Mouse (Mus musculus): ENCODE data around the gene Def6.

DNA sequence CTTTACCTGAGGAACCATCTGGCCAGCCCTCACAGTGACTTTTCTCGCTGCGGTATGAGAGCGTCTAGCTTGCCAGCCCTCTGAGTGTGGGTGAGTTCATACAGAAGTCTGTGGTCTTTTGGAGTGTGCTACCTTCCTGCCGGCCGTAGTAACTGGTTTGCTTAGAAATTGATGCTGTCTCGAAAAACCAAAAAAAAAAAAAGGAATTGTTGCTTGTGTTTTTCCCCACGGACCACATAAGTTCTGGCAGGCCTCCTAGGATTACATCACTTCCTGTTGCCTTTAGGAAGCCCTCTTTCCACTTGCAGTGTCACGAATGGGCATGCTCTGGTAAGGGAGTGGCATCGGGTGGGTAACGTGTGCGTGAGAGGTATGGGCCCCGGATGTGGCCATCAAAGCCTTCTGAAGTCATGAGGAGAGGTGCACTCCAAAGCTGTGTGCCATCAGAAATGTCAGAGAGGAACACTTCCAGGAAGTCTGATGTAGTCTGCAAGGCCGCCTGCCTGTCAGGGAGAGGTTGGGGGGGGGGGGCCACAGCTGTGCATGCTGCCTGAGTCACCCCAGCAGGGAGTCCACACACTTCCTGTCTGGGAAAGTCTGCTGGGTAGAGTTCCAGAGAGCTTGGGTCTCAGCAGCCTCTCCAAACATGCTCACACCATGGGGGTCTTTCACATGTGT is 49.2 kb downstream of the Def6 start:
- no peak for TF ChIP-seq ZNF384 (IDR thresholded peaks at IDR 0.05; ENCODE audit: low read depth, low read length)
- no peak for TF ChIP-seq ZC3H11A (IDR thresholded peaks at IDR 0.05; ENCODE audit: borderline replicate concordance, low read depth, low read length)
- TF ChIP-seq HCFC1 (IDR thresholded peaks at IDR 0.05; ENCODE audit: borderline replicate concordance, insufficient read depth, low read length), result no peak
- TF ChIP-seq CHD2 (IDR thresholded peaks at IDR 0.05; ENCODE audit: low read depth, low read length), result no peak
- TF ChIP-seq MAFK (IDR thresholded peaks at IDR 0.05; ENCODE audit: insufficient read depth, low read depth, low read length), result no peak

Data from ES-E14 (cell line).